Mouse (Mus musculus) liver, embryonic 15.5 days (tissue): ENCODE results near the gene Irf2. TPM values are rescaled to one million over a fixed set of nuclear protein-coding genes. Genes with fewer than 3 reads are reported as not detected.

ENCODE experiments used
- ATAC-seq: fragments of 200-750 bp; cut with Nextera tagmentation; 2 replicates; pipeline ENCODE4 v1.8.0; 2017; ENCODE audit warnings: moderate number of reproducible peaks, mild to moderate bottlenecking, moderate library complexity; ENCODE audit not compliant: insufficient read depth
- H3K27ac ChIP-seq: fragments of 300-500 bp; sonication (generic); replicated peaks from 2 replicates; pipeline ENCODE4 v1.5.1; 2015; ENCODE audit warnings: mild to moderate bottlenecking, inconsistent platforms
- H3K27me3 ChIP-seq: fragments of 300-500 bp; sonication (generic); 2 replicates; pipeline ENCODE4 v1.6.1; 2015; ENCODE audit warnings: mild to moderate bottlenecking, inconsistent platforms
- H3K36me3 ChIP-seq: fragments of 300-500 bp; sonication (generic); replicated peaks from 2 replicates; pipeline ENCODE4 v1.6.1; 2015; ENCODE audit warnings: moderate library complexity, mild to moderate bottlenecking, inconsistent platforms
- H3K4me1 ChIP-seq: fragments of 300-500 bp; sonication (generic); replicated peaks from 2 replicates; pipeline ENCODE4 v1.6.1; 2015; ENCODE audit warnings: inconsistent platforms
- H3K4me2 ChIP-seq: fragments of 300-500 bp; sonication (generic); 2 replicates; pipeline ENCODE4 v1.6.1; 2015; ENCODE audit warnings: moderate library complexity, mild to moderate bottlenecking, inconsistent platforms
- H3K4me3 ChIP-seq: fragments of 300-500 bp; sonication (generic); replicated peaks from 2 replicates; pipeline ENCODE4 v1.5.1; 2015; ENCODE audit warnings: mild to moderate bottlenecking, inconsistent platforms
- H3K9ac ChIP-seq: fragments of 300-500 bp; sonication (generic); 2 replicates; pipeline ENCODE4 v1.6.1; 2015; ENCODE audit warnings: moderate library complexity, mild to moderate bottlenecking, inconsistent platforms
- H3K9me3 ChIP-seq: fragments of 300-500 bp; sonication (generic); replicated peaks from 2 replicates; pipeline ENCODE4 v1.6.1; 2016; ENCODE audit warnings: inconsistent platforms
- WGBS: fragments of 180-500 bp; shearing (Covaris S2); methylation state at CpG from one replicate; pipeline ENCODE4 v1.1.7; 2015; ENCODE audit warnings: mixed read lengths; ENCODE audit not compliant: insufficient replicate concordance; 5-methylcytosine and 5-hydroxymethylcytosine counted together
- polyA plus RNA-seq: library from polyadenylated mRNA; unstranded; fragments of >200 nt; fragmentation: Nextera tagmentation; extraction: Ambion mirVana; gene quantifications from 2 replicates; pipeline ENCODE4 v1.2.1, GENCODE M21; 2015

Irf2 gene
- polyA plus RNA-seq: 10.1 and 11.6 TPM in 2 replicates

- H3K27me3 ChIP-seq: no peaks in the 10 kb centered on the region
- H3K27ac ChIP-seq: peak within 1 kb of the TSS; percentile 91
- peak; percentile 75 for ATAC-seq
- H3K9ac ChIP-seq: peak within 1 kb of the TSS; percentile 93
- WGBS: 1% methylated on average over 48 of the region's 51 CpGs
- peaks cover 49% of the 10 kb centered on the region for H3K4me1 ChIP-seq
- no peaks in the 10 kb centered on the region for H3K9me3 ChIP-seq
- peak within 1 kb of the TSS; percentile 89 for H3K4me2 ChIP-seq
- peak within 1 kb of the TSS; percentile 95 for H3K4me3 ChIP-seq
- H3K36me3 ChIP-seq: no peaks in the 10 kb centered on the region
Observed at GRCm38 (mm10) chr8:46739003-46739949, at the start of gene Irf2. Irf2 (plus strand) TSS chr8:46739732.

GRCm38 (mm10) chr8:46690111-46690510 lies 49.4 kb upstream of the Irf2 start:
- no peak for ATAC-seq
- no peaks in the 10 kb centered on the region for H3K36me3 ChIP-seq
- H3K4me3 ChIP-seq: no peak overlapping the region
- no peaks in the 10 kb centered on the region for H3K9me3 ChIP-seq
- H3K4me1 ChIP-seq: peaks cover 13% of the 10 kb centered on the region
- no peaks in the 10 kb centered on the region for H3K27me3 ChIP-seq
- no peak overlapping the region for H3K27ac ChIP-seq
- no peak overlapping the region for H3K4me2 ChIP-seq
- WGBS: 72% methylated on average over 5 of the region's 5 CpGs
- H3K9ac ChIP-seq: no peak overlapping the region

GRCm38 (mm10) chr8:46690581-46690980 lies 49.0 kb upstream of the Irf2 start:
- no peaks in the 10 kb centered on the region for H3K9me3 ChIP-seq
- WGBS: 67% methylated on average over 5 of the region's 5 CpGs
- no peak overlapping the region for H3K4me3 ChIP-seq
- no peaks in the 10 kb centered on the region for H3K36me3 ChIP-seq
- peaks cover 13% of the 10 kb centered on the region for H3K4me1 ChIP-seq
- H3K4me2 ChIP-seq: no peak overlapping the region
- ATAC-seq: no peak
- no peaks in the 10 kb centered on the region for H3K27me3 ChIP-seq
- H3K27ac ChIP-seq: no peak overlapping the region
- no peak overlapping the region for H3K9ac ChIP-seq

- Histone ChIP-seq H3K4me1 (peaks cover 13% of the 10 kb centered on the region), H3K4me3 (no peak overlapping the region), H3K9me3 (no peaks in the 10 kb centered on the region), H3K27ac (no peak overlapping the region), H3K27me3 (no peaks in the 10 kb centered on the region), H3K4me2 (no peak overlapping the region), H3K9ac (no peak overlapping the region), H3K36me3 (no peaks in the 10 kb centered on the region)
- no peak for ATAC-seq
- WGBS: 70% methylated on average over 7 of the region's 7 CpGs
Observed at GRCm38 (mm10) chr8:46691360-46691759, 48.2 kb upstream of the Irf2 start.

GRCm38 (mm10) chr8:46696256-46697041 lies 43.1 kb upstream of the Irf2 start:
- Histone ChIP-seq H3K4me3 (no peak overlapping the region), H3K36me3 (no peaks in the 10 kb centered on the region)

GRCm38 (mm10) chr8:46697566-46697965 lies 42.0 kb upstream of the Irf2 start:
- 81% methylated on average over 4 of the region's 4 CpGs for WGBS
- H3K9ac ChIP-seq: no peak overlapping the region
- no peak overlapping the region for H3K4me3 ChIP-seq
- H3K4me2 ChIP-seq: no peak overlapping the region
- H3K36me3 ChIP-seq: no peaks in the 10 kb centered on the region
- 0 out of 2 replicates have a peak, but pooled peaks cover 5% of the 10 kb centered on the region for H3K4me1 ChIP-seq
- H3K27me3 ChIP-seq: no peaks in the 10 kb centered on the region
- no peak for ATAC-seq
- H3K9me3 ChIP-seq: no peaks in the 10 kb centered on the region
- no peak overlapping the region for H3K27ac ChIP-seq

More at GRCm38 (mm10) chr8:46696256-46697041, 43.1 kb upstream of the Irf2 start:
- H3K27me3 ChIP-seq: no peaks in the 10 kb centered on the region
- H3K4me2 ChIP-seq: no peak overlapping the region
- no peak for ATAC-seq
- H3K4me1 ChIP-seq: 0 out of 2 replicates have a peak, but pooled peaks cover 5% of the 10 kb centered on the region
- WGBS: 59% methylated on average over 15 of the region's 15 CpGs
- no peak overlapping the region for H3K9ac ChIP-seq
- no peak overlapping the region for H3K27ac ChIP-seq
- H3K9me3 ChIP-seq: no peaks in the 10 kb centered on the region

GRCm38 (mm10) chr8:46698162-46698561 lies 41.4 kb upstream of the Irf2 start:
- no peak overlapping the region for H3K4me3 ChIP-seq
- H3K4me1 ChIP-seq: 0 out of 2 replicates have a peak, but pooled peaks cover 5% of the 10 kb centered on the region
- no peak overlapping the region for H3K4me2 ChIP-seq
- H3K36me3 ChIP-seq: no peaks in the 10 kb centered on the region
- ATAC-seq: no peak
- no peak overlapping the region for H3K9ac ChIP-seq
- no peaks in the 10 kb centered on the region for H3K27me3 ChIP-seq
- H3K9me3 ChIP-seq: no peaks in the 10 kb centered on the region
- no peak overlapping the region for H3K27ac ChIP-seq
- 70% methylated on average over 5 of the region's 5 CpGs for WGBS

- Histone ChIP-seq H3K4me1 (no peaks in the 10 kb centered on the region), H3K9me3 (no peaks in the 10 kb centered on the region), H3K9ac (no peak overlapping the region), H3K27me3 (no peaks in the 10 kb centered on the region), H3K4me3 (no peak overlapping the region), H3K4me2 (no peak overlapping the region), H3K36me3 (no peaks in the 10 kb centered on the region), H3K27ac (no peak overlapping the region)
- 69% methylated on average over 2 of the region's 2 CpGs for WGBS
- no peak for ATAC-seq
Observed at GRCm38 (mm10) chr8:46705145-46705544, 34.4 kb upstream of the Irf2 start.

- Histone ChIP-seq H3K27ac (no peak overlapping the region), H3K27me3 (no peaks in the 10 kb centered on the region), H3K9ac (no peak overlapping the region), H3K9me3 (no peaks in the 10 kb centered on the region), H3K36me3 (no peaks in the 10 kb centered on the region), H3K4me3 (no peak overlapping the region), H3K4me2 (no peak overlapping the region), H3K4me1 (no peaks in the 10 kb centered on the region)
- 63% methylated on average over 5 of the region's 5 CpGs for WGBS
- ATAC-seq: no peak
Observed at GRCm38 (mm10) chr8:46706730-46707129, 32.8 kb upstream of the Irf2 start.

- Histone ChIP-seq H3K4me1 (peaks cover 6% of the 10 kb centered on the region), H3K36me3 (no peaks in the 10 kb centered on the region), H3K4me3 (no peak overlapping the region), H3K27ac (no peak overlapping the region), H3K27me3 (no peaks in the 10 kb centered on the region), H3K9me3 (no peaks in the 10 kb centered on the region), H3K4me2 (no peak overlapping the region), H3K9ac (no peak overlapping the region)
- WGBS: 67% methylated on average over 4 of the region's 4 CpGs
- no peak for ATAC-seq
Observed at GRCm38 (mm10) chr8:46709302-46709701, 30.2 kb upstream of the Irf2 start.

GRCm38 (mm10) chr8:46710289-46710688 lies 29.2 kb upstream of the Irf2 start:
- H3K4me3 ChIP-seq: no peak overlapping the region
- H3K9me3 ChIP-seq: no peaks in the 10 kb centered on the region
- H3K4me2 ChIP-seq: no peak overlapping the region
- H3K27ac ChIP-seq: no peak overlapping the region
- H3K36me3 ChIP-seq: no peaks in the 10 kb centered on the region
- no peak overlapping the region for H3K9ac ChIP-seq
- 68% methylated on average over 8 of the region's 8 CpGs for WGBS
- peaks cover 9% of the 10 kb centered on the region for H3K4me1 ChIP-seq
- no peaks in the 10 kb centered on the region for H3K27me3 ChIP-seq
- no peak for ATAC-seq
